ENCODE assay signal across 8 mouse cellular contexts in genomic region chr16:35769878-35770657, GRCm38 (mm10). TPM values are rescaled to one million over a fixed set of nuclear protein-coding genes. Genes with fewer than 3 reads are reported as not detected.
DNase-seq lines count a peak whose midpoint lies in the region; ATAC-seq and TF ChIP-seq lines count a peak whose summit lies in the region.

TSS of gene Hspbap1 (plus strand) at chr16:35770375.

- H3K4me2 ChIP-seq in forebrain, embryonic 14.5 days (ENCODE audit: low read length): peak within 1 kb of the TSS; percentile 95
- peak within 1 kb of the TSS; percentile 78 for H3K4me2 ChIP-seq in liver, postnatal 0 days (ENCODE audit: low read depth, low read length)
- H3K4me2 ChIP-seq in neural tube, embryonic 13.5 days: peak within 1 kb of the TSS; percentile 91

- peak; percentile 87 for ATAC-seq in forebrain, embryonic 14.5 days
- peak; percentile 79 for ATAC-seq in liver, postnatal 0 days
- ATAC-seq in neural tube, embryonic 13.5 days (ENCODE audit: low read depth): peak; percentile 79

- H3K27ac ChIP-seq in ES-E14 (ENCODE audit: insufficient read depth, low read depth, low read length, poor library complexity, severe bottlenecking): peak within 1 kb of the TSS; percentile 93
- H3K27ac ChIP-seq in forebrain, embryonic 14.5 days (ENCODE audit: low read depth, low read length): peak within 1 kb of the TSS; percentile 75; the same call in 1 of the 2 replicates
- peak within 1 kb of the TSS; percentile 82 for H3K27ac ChIP-seq in liver, postnatal 0 days (ENCODE audit: low read depth)
- peak within 1 kb of the TSS; percentile 86 for H3K27ac ChIP-seq in neural tube, embryonic 13.5 days (replicated peaks)

- no peak for TF ChIP-seq CTCF in liver, postnatal 0 days (IDR thresholded peaks at IDR 0.05; ENCODE audit: low read depth)

- no peaks in the 10 kb centered on the region for H3K27me3 ChIP-seq in forebrain, embryonic 14.5 days (replicated peaks; ENCODE audit: control insufficient read depth, insufficient read depth, low read length)
- no peaks in the 10 kb centered on the region for H3K27me3 ChIP-seq in liver, postnatal 0 days (ENCODE audit: insufficient read depth, low read length)
- no peaks in the 10 kb centered on the region for H3K27me3 ChIP-seq in neural tube, embryonic 13.5 days

- peaks cover 5% of the 10 kb centered on the region for H3K36me3 ChIP-seq in ES-E14 (ENCODE audit: control insufficient read depth, insufficient read depth, low read length, poor library complexity, severe bottlenecking)
- no peaks in the 10 kb centered on the region for H3K36me3 ChIP-seq in forebrain, embryonic 14.5 days (ENCODE audit: control insufficient read depth, insufficient read depth, low read length)
- H3K36me3 ChIP-seq in liver, postnatal 0 days (replicated peaks; ENCODE audit: insufficient read depth, low read length): no peaks in the 10 kb centered on the region
- H3K36me3 ChIP-seq in neural tube, embryonic 13.5 days: no peaks in the 10 kb centered on the region

- WGBS in forebrain, embryonic 14.5 days: under 1% methylated on average over 51 of the region's 51 CpGs
- under 1% methylated on average over 51 of the region's 51 CpGs for WGBS in liver, postnatal 0 days (ENCODE audit: insufficient replicate concordance)
- under 1% methylated on average over 51 of the region's 51 CpGs for WGBS in neural tube, embryonic 13.5 days

- peak within 1 kb of the TSS; percentile 85 to 97 for H3K4me3 ChIP-seq in ES-E14 (ENCODE audit: insufficient read depth in 1 of 2, low read depth in 1 of 2, low read length in 2 of 2, poor library complexity in 1 of 2, severe bottlenecking in 1 of 2)
- peak within 1 kb of the TSS; percentile 87 for H3K4me3 ChIP-seq in forebrain, embryonic 14.5 days (ENCODE audit: low read depth, low read length)
- peak within 1 kb of the TSS; percentile 86 for H3K4me3 ChIP-seq in liver, postnatal 0 days (ENCODE audit: low read depth, low read length)
- H3K4me3 ChIP-seq in neural tube, embryonic 13.5 days: peak within 1 kb of the TSS; percentile 65

- peaks cover 4 to 6% of the 10 kb centered on the region in 2 experiments; a peak in 1 of 4 replicates for H3K4me1 ChIP-seq in ES-E14 (ENCODE audit: control insufficient read depth in 2 of 2, insufficient read depth in 2 of 2, low read length in 2 of 2, poor library complexity in 1 of 2)
- peaks cover 24% of the 10 kb centered on the region for H3K4me1 ChIP-seq in forebrain, embryonic 14.5 days (ENCODE audit: control insufficient read depth, insufficient read depth, low read length)
- peaks cover 38% of the 10 kb centered on the region for H3K4me1 ChIP-seq in liver, postnatal 0 days (ENCODE audit: insufficient read depth)
- H3K4me1 ChIP-seq in neural tube, embryonic 13.5 days (replicated peaks): peaks cover 53% of the 10 kb centered on the region

- DNase-seq in ES-E14 (ENCODE audit: low read depth, low spot score): peak; percentile 83
- DNase-seq in cerebellum, adult 11 months: peak; percentile 87
- DNase-seq in forebrain, embryonic 14.5 days (ENCODE audit: low spot score): peak; percentile 93
- peak; percentile 92 to 94 for DNase-seq in heart, postnatal 14 days
- DNase-seq in layer of hippocampus, adult 11-12 months (ENCODE audit: low spot score): peak; percentile 91
- peak; percentile 95 for DNase-seq in liver, postnatal 0 days
- peak; percentile 81 for DNase-seq in telencephalon, adult 2 months (ENCODE audit: low read depth, low spot score)

- TF ChIP-seq EP300 in liver, postnatal 0 days (IDR thresholded peaks at IDR 0.05; ENCODE audit: low read depth): no peak

- in situ Hi-C loops in ES-E14 (cut with MboI; ENCODE audit: low sequenced_read_pairs in 2 of 2, unreplicated experiment in 2 of 2): no loop called here

- H3K9ac ChIP-seq in ES-E14 (ENCODE audit: insufficient read depth, low read depth, low read length, poor library complexity, severe bottlenecking): peak within 1 kb of the TSS; percentile 98
- H3K9ac ChIP-seq in forebrain, embryonic 14.5 days (ENCODE audit: low read length): peak within 1 kb of the TSS; percentile 95
- H3K9ac ChIP-seq in liver, postnatal 0 days (replicated peaks): peak within 1 kb of the TSS; percentile 93
- H3K9ac ChIP-seq in neural tube, embryonic 13.5 days: peak within 1 kb of the TSS; percentile 95

- intact Hi-C loops in heart, postnatal 14 days (cut with DNase I): loop anchor here (5.0 kb wide), 2 partner anchors 33 to 47 kb away; no protein-coding TSS in a partner anchor

- no peaks in the 10 kb centered on the region for H3K9me3 ChIP-seq in ES-E14 (ENCODE audit: control insufficient read depth, insufficient read depth, low read depth, low read length)
- H3K9me3 ChIP-seq in forebrain, embryonic 14.5 days (replicated peaks; ENCODE audit: control insufficient read depth, low read length): no peaks in the 10 kb centered on the region
- H3K9me3 ChIP-seq in liver, postnatal 0 days (ENCODE audit: low read length): no peaks in the 10 kb centered on the region
- H3K9me3 ChIP-seq in neural tube, embryonic 13.5 days: no peaks in the 10 kb centered on the region

TF ChIP-seq in ES-E14, 5 proteins besides CTCF, POLR2A, EP300 and RAD21:
- no peak for TF ChIP-seq CHD2 (IDR thresholded peaks at IDR 0.05; ENCODE audit: low read depth, low read length)
- no peak for TF ChIP-seq MAFK (IDR thresholded peaks at IDR 0.05; ENCODE audit: insufficient read depth, low read depth, low read length)
- no peak for TF ChIP-seq ZNF384 (IDR thresholded peaks at IDR 0.05; ENCODE audit: low read depth, low read length)
- no peak; the same call in 1 of the 2 replicates for TF ChIP-seq HCFC1 (IDR thresholded peaks at IDR 0.05; ENCODE audit: borderline replicate concordance, insufficient read depth, low read length)
- no peak for TF ChIP-seq ZC3H11A (IDR thresholded peaks at IDR 0.05; ENCODE audit: borderline replicate concordance, low read depth, low read length)

RNA-seq across cellular contexts. Expression of gene Hspbap1, which starts in this region (rescaled TPM):
- total RNA-seq in ES-E14 (2012; rRNA removed): 71.9 and 73.5 TPM in 2 replicates
- polyA plus RNA-seq in forebrain, embryonic 14.5 days (2014; fragmentation: Nextera tagmentation; extraction: Ambion mirVana): 24.7 and 24.9 TPM in 2 replicates
- 1 to 10 TPM; 2.9 to 3.0 TPM for total RNA-seq in heart, postnatal 14 days (2021)
- polyA plus RNA-seq in liver, postnatal 0 days (2015; fragmentation: Nextera tagmentation; extraction: Ambion mirVana): 6.9 and 7.6 TPM in 2 replicates
- polyA plus RNA-seq in neural tube, embryonic 13.5 days (2015; fragmentation: Nextera tagmentation; extraction: Ambion mirVana): 18.2 and 18.3 TPM in 2 replicates

Comparison
In these comparisons a context has a peak if more than half of its experiments do, and no peak if none do; other contexts are left out.
1. Peak in every context shown above with its lines: DNase-seq, ATAC-seq, H3K4me3 ChIP-seq and H3K27ac ChIP-seq.
2. RNA of gene Hspbap1 (total RNA-seq): 71.9 to 73.5 TPM in ES-E14; 2.9 to 3.0 TPM in heart, postnatal 14 days; every median in the first group is over 10 times any median in the second.